Mouse (Mus musculus): ENCODE measurements at regions not wholly inside any gene's neighbourhood (a gene's known extent, or its start where the extent isn't known, plus 50 kb on each side); places are given as distances from the start of the nearest gene placed in this dataset.
"Not testable (repeated sequence)": the region's sequence is repeated elsewhere in the genome, so short reads cannot be mapped to it uniquely, and the experiment has no call there.

GRCm38 (mm10) chr4:81600396-81600795 is 157.8 kb upstream of the Mpdz start:
- DNase-seq (ENCODE audit: low read depth, low spot score) = no peak

GRCm38 (mm10) chr4:81597390-81597789 is 154.8 kb upstream of the Mpdz start:
- no peak for DNase-seq (ENCODE audit: low read depth, low spot score)

- not testable (repeated sequence) for DNase-seq (ENCODE audit: low read depth, low spot score)
Observed at GRCm38 (mm10) chr4:81593431-81593830, 150.8 kb upstream of the Mpdz start.

- no peak for DNase-seq (ENCODE audit: low read depth, low spot score)
Observed at GRCm38 (mm10) chr4:81582546-81582945, 139.9 kb upstream of the Mpdz start.

GRCm38 (mm10) chr4:81580553-81580952 is 137.9 kb upstream of the Mpdz start:
- DNase-seq (ENCODE audit: low read depth, low spot score) = no peak

- DNase-seq (ENCODE audit: low read depth, low spot score) = no peak
Observed at GRCm38 (mm10) chr4:81579389-81580110, 136.9 kb upstream of the Mpdz start.

GRCm38 (mm10) chr4:81578981-81579380 is 136.4 kb upstream of the Mpdz start:
- no peak for DNase-seq (ENCODE audit: low read depth, low spot score)

- DNase-seq (ENCODE audit: low read depth, low spot score) = no peak
Observed at GRCm38 (mm10) chr4:81573771-81574170, 131.2 kb upstream of the Mpdz start.

- DNase-seq (ENCODE audit: low read depth, low spot score) = no peak
Observed at GRCm38 (mm10) chr4:81570736-81571135, 128.1 kb upstream of the Mpdz start.

GRCm38 (mm10) chr4:81569531-81569930 is 126.9 kb upstream of the Mpdz start:
- DNase-seq (ENCODE audit: low read depth, low spot score) = no peak

- DNase-seq (ENCODE audit: low read depth, low spot score) = no peak
Observed at GRCm38 (mm10) chr4:81568404-81568803, 125.8 kb upstream of the Mpdz start.

- no peak for DNase-seq (ENCODE audit: low read depth, low spot score)
Observed at GRCm38 (mm10) chr4:81567928-81568327, 125.3 kb upstream of the Mpdz start.

GRCm38 (mm10) chr4:81566526-81566925 is 123.9 kb upstream of the Mpdz start:
- DNase-seq (ENCODE audit: low read depth, low spot score) = no peak

- no peak for DNase-seq (ENCODE audit: low read depth, low spot score)
Observed at GRCm38 (mm10) chr4:81565422-81566395, 123.1 kb upstream of the Mpdz start.

GRCm38 (mm10) chr4:81564446-81564845 is 121.8 kb upstream of the Mpdz start:
- DNase-seq (ENCODE audit: low read depth, low spot score) = peak; percentile 15

GRCm38 (mm10) chr4:81563574-81563973 is 121.0 kb upstream of the Mpdz start:
- DNase-seq (ENCODE audit: low read depth, low spot score) = no peak

GRCm38 (mm10) chr4:81561453-81561852 is 118.8 kb upstream of the Mpdz start:
- no peak for DNase-seq (ENCODE audit: low read depth, low spot score)

GRCm38 (mm10) chr4:81550816-81551215 is 108.2 kb upstream of the Mpdz start:
- no peak for DNase-seq (ENCODE audit: low read depth, low spot score)

- DNase-seq (ENCODE audit: low read depth, low spot score) = no peak
Observed at GRCm38 (mm10) chr4:81550256-81550655, 107.6 kb upstream of the Mpdz start.

GRCm38 (mm10) chr4:81540496-81540895 is 97.9 kb upstream of the Mpdz start:
- DNase-seq (ENCODE audit: low read depth, low spot score) = no peak

GRCm38 (mm10) chr4:81539551-81539950 is 96.9 kb upstream of the Mpdz start:
- DNase-seq (ENCODE audit: low read depth, low spot score) = no peak

- DNase-seq (ENCODE audit: low read depth, low spot score) = no peak
Observed at GRCm38 (mm10) chr4:81536795-81537194, 94.2 kb upstream of the Mpdz start.

- no peak for DNase-seq (ENCODE audit: low read depth, low spot score)
Observed at GRCm38 (mm10) chr4:81530546-81530945, 87.9 kb upstream of the Mpdz start.

Data from ES-CJ7 (cell line).